Mouse (Mus musculus) liver, embryonic 11.5 days (tissue): ENCODE measurements around the gene Rhobtb3. TPM values are rescaled to one million over a fixed set of nuclear protein-coding genes. Genes with fewer than 3 reads are reported as not detected.
A peak's percentile ranks its signal among the peaks of the same experiment; 100 is the strongest.
"Not testable (repeated sequence)": the region's sequence is repeated elsewhere in the genome, so short reads cannot be mapped to it uniquely, and the experiment has no call there.

ENCODE experiments used
- ATAC-seq: fragments of 200-750 bp; cut with Nextera tagmentation; replicated peaks from 2 replicates; pipeline ENCODE4 v1.8.0; 2017; ENCODE audit warnings: moderate number of reproducible peaks, mild to moderate bottlenecking, moderate TSS enrichment, moderate library complexity; ENCODE audit not compliant: low FRiP score
- DNase-seq: peaks from one replicate; pipeline ENCODE4 v3.0.0-alpha.2; 2017; ENCODE audit warnings: low spot score
- H3K27ac ChIP-seq: fragments of 300-500 bp; sonication (generic); 2 replicates; pipeline ENCODE4 v1.5.1; 2014; ENCODE audit warnings: mild to moderate bottlenecking, low read depth, low read length, control low read depth
- H3K27me3 ChIP-seq: fragments of 300-500 bp; sonication (generic); replicated peaks from 2 replicates; pipeline ENCODE4 v1.6.1; 2014; ENCODE audit warnings: low read length, mixed read lengths; ENCODE audit not compliant: control insufficient read depth, insufficient read depth
- H3K36me3 ChIP-seq: fragments of 300-500 bp; sonication (generic); 2 replicates; pipeline ENCODE4 v1.6.1; 2014; ENCODE audit warnings: mild to moderate bottlenecking, low read length, moderate library complexity, mixed read lengths; ENCODE audit not compliant: control insufficient read depth, insufficient read depth
- H3K4me1 ChIP-seq: fragments of 300-500 bp; sonication (generic); replicated peaks from 2 replicates; pipeline ENCODE4 v1.6.1; 2014; ENCODE audit warnings: low read length, mixed read lengths; ENCODE audit not compliant: control insufficient read depth, insufficient read depth
- H3K4me2 ChIP-seq: fragments of 300-500 bp; sonication (generic); 2 replicates; pipeline ENCODE4 v1.6.1; 2014; ENCODE audit warnings: mild to moderate bottlenecking, control low read depth, moderate library complexity
- H3K4me3 ChIP-seq: fragments of 300-500 bp; sonication (generic); 2 replicates; pipeline ENCODE4 v1.5.1; 2014; ENCODE audit warnings: low read depth, low read length, control low read depth
- H3K9ac ChIP-seq: fragments of 300-500 bp; sonication (generic); 2 replicates; pipeline ENCODE4 v1.6.1; 2014; ENCODE audit warnings: low read depth, low read length, control low read depth
- H3K9me3 ChIP-seq: fragments of 300-500 bp; sonication (generic); 2 replicates; pipeline ENCODE4 v1.6.1; 2016; ENCODE audit warnings: low read length, inconsistent platforms, mixed read lengths; ENCODE audit not compliant: control insufficient read depth
- WGBS: fragments of 180-500 bp; shearing (Covaris S2); extraction: QIAGEN DNeasy Blood & Tissue Kit; methylation state at CpG from one replicate; pipeline ENCODE4 v1.1.7; 2014; 5-methylcytosine and 5-hydroxymethylcytosine counted together
- polyA plus RNA-seq: library from polyadenylated mRNA; unstranded; fragments of >200 nt; fragmentation: Nextera tagmentation; extraction: Ambion mirVana; gene quantifications from 2 replicates; pipeline ENCODE4 v1.2.1, GENCODE M21; 2014

Rhobtb3 gene
- polyA plus RNA-seq, 1 experiment from 2014 or later, result 18.7 TPM

DNA sequence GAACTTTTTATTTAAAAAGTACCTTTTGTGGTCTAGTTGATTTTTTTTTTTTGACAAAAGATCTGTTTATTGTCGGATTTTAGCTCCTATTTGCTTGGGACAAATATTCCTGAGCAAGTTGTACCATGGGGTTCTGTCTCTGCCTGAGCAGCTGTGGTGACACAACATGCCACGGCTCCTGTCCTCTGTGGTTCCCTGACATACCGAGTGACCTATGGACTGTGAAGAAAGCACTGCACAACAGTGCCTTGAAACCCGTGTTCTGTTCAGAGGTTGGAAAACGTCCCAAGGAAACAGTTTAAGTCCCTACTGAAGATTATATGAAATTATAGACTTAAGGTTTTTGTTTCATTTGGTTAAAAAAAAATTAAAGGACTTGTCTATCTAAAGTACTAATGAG is 36.6 kb downstream of the Rhobtb3 start:
- Histone ChIP-seq H3K4me3 (no peak overlapping the region), H3K4me2 (no peak overlapping the region), H3K9me3 (no peaks in the 10 kb centered on the region), H3K27me3 (no peaks in the 10 kb centered on the region), H3K4me1 (0 out of 2 replicates have a peak, but pooled peaks cover 2% of the 10 kb centered on the region), H3K9ac (no peak overlapping the region), H3K27ac (no peak overlapping the region), H3K36me3 (peaks cover 2% of the 10 kb centered on the region; the same call in 1 of the 2 replicates)
- no peak for DNase-seq
- WGBS, result 66% methylated on average over 5 of the region's 5 CpGs
- ATAC-seq, result no peak

DNA sequence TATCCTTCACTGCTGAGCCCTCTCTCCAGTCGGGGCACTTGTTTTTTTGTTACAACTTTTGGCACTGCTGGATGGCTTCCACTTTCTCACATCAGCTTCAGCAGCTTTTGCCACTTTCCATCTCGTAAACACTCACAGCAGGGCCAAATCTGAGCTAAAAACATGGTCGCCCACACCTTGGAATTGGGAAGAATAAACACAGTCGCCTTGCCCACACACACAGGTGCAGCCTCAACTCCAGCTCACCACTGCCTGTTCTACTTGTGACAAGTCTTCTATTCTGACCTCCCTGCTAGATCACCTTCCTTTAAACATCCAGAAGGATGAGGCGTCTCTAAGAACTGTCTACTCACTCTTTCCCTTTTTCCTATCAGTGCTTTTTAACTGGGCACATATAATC is 39.1 kb downstream of the Rhobtb3 start:
- Histone ChIP-seq H3K9me3 (no peaks in the 10 kb centered on the region), H3K4me1 (0 out of 2 replicates have a peak, but pooled peaks cover 2% of the 10 kb centered on the region), H3K36me3 (peaks cover 2% of the 10 kb centered on the region; the same call in 1 of the 2 replicates), H3K27me3 (no peaks in the 10 kb centered on the region), H3K4me2 (no peak overlapping the region), H3K4me3 (no peak overlapping the region), H3K9ac (no peak overlapping the region), H3K27ac (no peak overlapping the region)
- 71% methylated on average over 5 of the region's 5 CpGs for WGBS
- ATAC-seq, result no peak
- no peak for DNase-seq

DNA sequence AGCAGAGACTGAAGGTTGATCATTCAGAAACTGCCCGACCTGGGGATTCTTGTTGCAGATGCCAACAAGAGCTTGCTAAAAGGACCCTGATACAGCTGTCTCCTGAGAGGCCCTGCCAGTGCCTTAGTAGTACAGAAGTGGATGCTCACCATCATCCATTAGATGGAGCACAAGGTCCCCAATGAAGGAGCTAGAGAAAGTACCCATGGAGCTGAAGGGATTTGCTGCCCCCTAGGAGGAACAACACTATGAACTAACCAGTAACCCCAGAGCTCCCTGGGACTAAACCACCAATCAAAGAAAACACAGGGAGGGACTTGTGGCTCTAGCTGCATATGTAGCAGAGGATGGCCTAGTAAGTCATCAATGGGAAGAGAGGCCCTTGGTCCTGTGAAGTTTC is 42.8 kb downstream of the Rhobtb3 start:
- 96% methylated on average over 1 of the region's 1 CpGs for WGBS

DNA sequence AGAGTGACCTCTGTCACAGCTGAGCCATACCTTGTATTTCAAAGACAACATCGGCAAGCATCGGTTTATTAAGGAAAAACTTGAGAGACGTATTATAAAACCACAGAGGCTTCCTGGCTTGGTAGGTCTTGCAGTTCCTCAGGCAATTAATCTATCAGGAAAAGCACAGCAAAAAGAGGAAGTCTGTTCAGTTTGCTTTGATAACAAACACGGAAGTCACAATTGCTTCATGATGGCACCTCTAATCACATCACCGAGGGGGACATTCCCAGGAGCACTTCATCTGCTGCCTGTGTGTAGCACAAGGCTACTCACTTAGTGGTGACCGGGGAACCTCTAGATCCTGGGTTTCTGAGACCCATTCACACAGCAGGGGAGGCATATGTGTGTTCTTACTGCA is 50.8 kb downstream of the Rhobtb3 start:
- H3K27ac ChIP-seq, result no peak overlapping the region
- ATAC-seq, result 0 out of 2 replicates have a peak, but pooled peaks have one; percentile 20
- H3K27me3 ChIP-seq, result no peaks in the 10 kb centered on the region
- H3K36me3 ChIP-seq, result peaks cover 5% of the 10 kb centered on the region; the same call in 1 of the 2 replicates
- no peak for DNase-seq
- WGBS, result 41% methylated on average over 6 of the region's 6 CpGs
- H3K4me1 ChIP-seq, result no peaks in the 10 kb centered on the region
- H3K4me2 ChIP-seq, result no peak overlapping the region
- H3K9me3 ChIP-seq, result no peaks in the 10 kb centered on the region
- no peak overlapping the region for H3K4me3 ChIP-seq
- no peak overlapping the region for H3K9ac ChIP-seq

More for the DNA sequence above, 42.8 kb downstream of the Rhobtb3 start:
- H3K4me1 ChIP-seq, H3K36me3 ChIP-seq, H3K4me3 ChIP-seq, ATAC-seq, H3K27me3 ChIP-seq, H3K9me3 ChIP-seq, H3K27ac ChIP-seq, H3K9ac ChIP-seq, DNase-seq, H3K4me2 ChIP-seq: not testable (repeated sequence)

DNA sequence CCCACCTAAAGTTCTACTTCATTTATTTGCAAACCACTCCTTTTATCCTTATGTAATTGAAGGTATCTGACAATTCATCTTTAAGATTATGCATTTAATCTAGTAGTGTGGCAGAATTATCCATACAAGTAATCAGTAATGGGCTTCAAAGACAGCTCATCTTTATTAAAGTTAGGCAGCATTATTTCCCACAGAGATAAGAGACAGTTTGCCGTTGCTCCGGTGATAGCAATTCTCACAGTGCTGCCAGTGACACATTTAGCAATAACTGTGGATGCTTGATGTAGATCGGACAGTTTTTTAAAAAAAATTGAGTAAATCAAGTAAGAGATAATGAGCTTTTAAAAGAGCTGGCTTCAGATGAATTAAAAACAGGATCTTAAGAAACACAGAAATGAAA is 51.4 kb downstream of the Rhobtb3 start:
- WGBS, result 67% methylated on average over 3 of the region's 3 CpGs
- Histone ChIP-seq H3K27me3 (no peaks in the 10 kb centered on the region), H3K4me3 (no peak overlapping the region), H3K4me1 (no peaks in the 10 kb centered on the region), H3K36me3 (peaks cover 5% of the 10 kb centered on the region; the same call in 1 of the 2 replicates), H3K4me2 (no peak overlapping the region), H3K9ac (no peak overlapping the region), H3K27ac (no peak overlapping the region), H3K9me3 (no peaks in the 10 kb centered on the region)
- ATAC-seq (no peak), DNase-seq (no peak)

DNA sequence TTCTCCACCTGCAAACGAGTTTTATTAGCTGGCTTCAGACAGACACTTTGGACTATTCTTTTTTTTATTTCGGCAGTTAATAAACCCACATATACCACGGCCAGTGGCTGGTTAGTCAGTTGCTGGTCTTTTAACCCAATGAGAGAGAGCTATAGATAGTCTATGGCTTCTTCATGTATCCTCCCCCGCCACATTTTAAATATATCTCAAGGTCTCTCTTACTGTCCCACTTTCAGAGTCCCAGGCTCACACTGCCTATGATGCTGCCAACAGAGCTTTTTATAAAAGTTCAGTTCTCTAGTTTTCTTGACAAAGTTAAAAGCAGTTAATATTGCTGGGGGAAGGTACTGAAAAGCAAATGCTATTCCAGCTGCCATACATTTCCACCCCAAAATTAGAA is 51.9 kb downstream of the Rhobtb3 start:
- Histone ChIP-seq H3K27me3 (no peaks in the 10 kb centered on the region), H3K4me1 (no peaks in the 10 kb centered on the region), H3K9ac (no peak overlapping the region), H3K9me3 (no peaks in the 10 kb centered on the region), H3K36me3 (peaks cover 5% of the 10 kb centered on the region; the same call in 1 of the 2 replicates), H3K4me2 (no peak overlapping the region), H3K4me3 (no peak overlapping the region), H3K27ac (no peak overlapping the region)
- DNase-seq (no peak), ATAC-seq (no peak)
- WGBS, result 85% methylated on average over 4 of the region's 4 CpGs

DNA sequence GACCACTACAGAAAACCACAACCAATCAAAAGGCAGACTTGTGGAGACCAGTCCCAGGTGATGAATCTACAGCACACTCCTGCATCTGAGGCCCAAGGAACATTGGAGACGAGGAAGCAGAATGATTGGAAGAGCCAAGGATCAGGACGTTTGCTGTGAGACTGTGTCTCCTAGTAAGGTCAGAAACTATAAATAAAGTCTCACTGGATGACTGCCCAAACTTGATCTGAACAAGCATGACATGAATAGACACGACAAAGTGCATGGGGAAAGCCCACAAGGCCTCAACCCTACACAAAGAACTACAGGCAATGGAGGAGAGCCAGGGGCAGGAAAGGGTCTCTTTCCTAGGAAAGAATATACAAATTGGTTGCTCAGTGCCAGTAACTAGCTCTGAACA is 59.9 kb downstream of the Rhobtb3 start:
- Histone ChIP-seq H3K27me3 (no peaks in the 10 kb centered on the region), H3K27ac (no peak overlapping the region), H3K9ac (no peak overlapping the region), H3K4me3 (no peak overlapping the region), H3K36me3 (peaks cover 3% of the 10 kb centered on the region; the same call in 1 of the 2 replicates), H3K9me3 (no peaks in the 10 kb centered on the region), H3K4me2 (no peak overlapping the region), H3K4me1 (no peaks in the 10 kb centered on the region)
- ATAC-seq (no peak), DNase-seq (no peak)
- WGBS, result 73% methylated on average over 3 of the region's 3 CpGs

DNA sequence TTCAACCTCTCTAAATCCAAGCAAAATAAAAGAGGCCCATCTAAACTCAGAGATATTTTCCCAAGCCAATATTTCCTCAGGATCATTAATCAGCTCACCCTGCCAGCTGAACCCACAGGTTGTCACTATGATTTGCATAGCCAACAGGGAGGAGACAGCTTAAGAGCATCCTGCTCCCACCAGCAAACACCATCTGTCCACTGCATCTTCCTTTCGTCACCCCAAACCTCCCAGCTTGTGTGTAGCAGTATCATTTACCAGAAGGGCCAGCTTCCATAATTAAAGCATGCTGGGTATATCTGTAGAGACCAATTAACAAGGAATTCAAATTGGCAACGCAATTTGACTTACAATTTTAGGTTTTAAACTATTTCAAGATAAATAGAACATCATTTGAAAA is 63.2 kb downstream of the Rhobtb3 start:
- 81% methylated on average over 2 of the region's 2 CpGs for WGBS
- Histone ChIP-seq H3K4me2 (no peak overlapping the region), H3K4me1 (no peaks in the 10 kb centered on the region), H3K36me3 (peaks cover 3% of the 10 kb centered on the region; the same call in 1 of the 2 replicates), H3K27me3 (no peaks in the 10 kb centered on the region), H3K4me3 (no peak overlapping the region), H3K9ac (no peak overlapping the region), H3K9me3 (no peaks in the 10 kb centered on the region), H3K27ac (no peak overlapping the region)
- DNase-seq (no peak), ATAC-seq (no peak)

DNA sequence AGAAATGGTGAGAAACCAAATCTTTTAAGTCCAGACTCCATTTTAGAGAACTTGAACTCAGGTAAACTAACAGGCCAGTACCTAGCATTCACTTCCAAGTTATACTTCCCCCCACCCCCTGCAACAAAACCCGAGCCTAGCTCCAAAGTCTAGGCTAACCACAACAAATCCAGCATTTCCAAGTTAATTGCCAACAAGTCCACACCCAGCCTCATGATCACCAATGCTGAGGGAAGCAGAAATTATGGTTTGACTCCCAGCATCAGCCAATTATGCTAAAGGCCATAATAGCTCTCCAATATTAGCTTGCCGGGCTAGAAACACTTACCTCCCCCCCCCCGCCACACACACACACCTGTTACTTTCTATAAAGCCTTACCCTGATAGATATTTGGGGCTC is 64.0 kb downstream of the Rhobtb3 start:
- H3K27me3 ChIP-seq, result no peaks in the 10 kb centered on the region
- H3K36me3 ChIP-seq, result peaks cover 1% of the 10 kb centered on the region; the same call in 1 of the 2 replicates
- H3K4me1 ChIP-seq, result no peaks in the 10 kb centered on the region
- no peak overlapping the region for H3K27ac ChIP-seq
- DNase-seq, result no peak
- H3K9ac ChIP-seq, result no peak overlapping the region
- H3K4me3 ChIP-seq, result no peak overlapping the region
- ATAC-seq, result no peak
- no peaks in the 10 kb centered on the region for H3K9me3 ChIP-seq
- H3K4me2 ChIP-seq, result no peak overlapping the region
- 83% methylated on average over 3 of the region's 3 CpGs for WGBS
